Mouse (Mus musculus) testis, adult 2 months (tissue): ENCODE measurements at regions not wholly inside any gene's neighbourhood (a gene's known extent, or its start where the extent isn't known, plus 50 kb on each side); places are given as distances from the start of the nearest gene placed in this dataset.

Experiments
- H3K27ac ChIP-seq: fragments of 200-500 bp; 2 replicates; pipeline ENCODE4 v1.5.1; 2012; ENCODE audit warnings: low read depth, low read length; ENCODE audit not compliant: control insufficient read depth, insufficient read depth
- H3K27me3 ChIP-seq: fragments of 200-500 bp; 2 replicates; pipeline ENCODE4 v1.6.1; 2012; ENCODE audit warnings: mild to moderate bottlenecking, low read length, moderate library complexity; ENCODE audit not compliant: control insufficient read depth, insufficient read depth
- H3K36me3 ChIP-seq: fragments of 200-500 bp; 2 replicates; pipeline ENCODE4 v1.6.1; 2012; ENCODE audit warnings: mild to moderate bottlenecking, low read length; ENCODE audit not compliant: control insufficient read depth, insufficient read depth
- H3K4me1 ChIP-seq: fragments of 200-500 bp; 2 replicates; pipeline ENCODE4 v1.6.1; 2012; ENCODE audit warnings: low read length; ENCODE audit not compliant: control insufficient read depth, insufficient read depth
- H3K4me3 ChIP-seq: fragments of 200-500 bp; 2 replicates; pipeline ENCODE4 v1.5.1; 2012; ENCODE audit warnings: low read depth, mild to moderate bottlenecking, low read length, moderate library complexity, mixed read lengths; ENCODE audit not compliant: control insufficient read depth
- CTCF ChIP-seq: fragments of 200-500 bp; IDR thresholded peaks from 2 replicates; pipeline ENCODE4 v1.5.1; 2012; ENCODE audit warnings: low read depth, mild to moderate bottlenecking, inconsistent platforms, low read length, moderate library complexity; ENCODE audit not compliant: control insufficient read depth, insufficient read depth, insufficient replicate concordance
- POLR2A ChIP-seq: fragments of 200-500 bp; IDR thresholded peaks from 2 replicates; pipeline ENCODE4 v1.6.1; 2012; ENCODE audit warnings: low read depth, mild to moderate bottlenecking, inconsistent platforms, low read length, moderate library complexity; ENCODE audit not compliant: control insufficient read depth

GRCm38 (mm10) chr17:58596661-58597060 is 394.5 kb downstream of the Pdzph1 start:
- no peaks in the 10 kb centered on the region for H3K4me1 ChIP-seq
- no peaks in the 10 kb centered on the region for H3K27me3 ChIP-seq
- H3K36me3 ChIP-seq = no peaks in the 10 kb centered on the region
- no peak overlapping the region for H3K27ac ChIP-seq
- H3K4me3 ChIP-seq = no peak overlapping the region
- TF ChIP-seq POLR2A = no peak
- TF ChIP-seq CTCF = no peak

- Histone ChIP-seq H3K27ac (no peak overlapping the region), H3K27me3 (no peaks in the 10 kb centered on the region), H3K4me1 (no peaks in the 10 kb centered on the region), H3K4me3 (no peak overlapping the region), H3K36me3 (no peaks in the 10 kb centered on the region)
- no peak for TF ChIP-seq POLR2A
Measured at GRCm38 (mm10) chr17:58587946-58588345, 403.2 kb downstream of the Pdzph1 start.

GRCm38 (mm10) chr17:58572885-58573284 is 418.3 kb downstream of the Pdzph1 start:
- no peak overlapping the region for H3K27ac ChIP-seq
- TF ChIP-seq CTCF (no peak), POLR2A (no peak)
- H3K4me1 ChIP-seq = no peaks in the 10 kb centered on the region
- H3K4me3 ChIP-seq = no peak overlapping the region
- no peaks in the 10 kb centered on the region for H3K27me3 ChIP-seq
- H3K36me3 ChIP-seq = no peaks in the 10 kb centered on the region
